Mouse (Mus musculus) heart, adult 11 months (tissue): ENCODE measurements at regions not wholly inside any gene's neighbourhood (a gene's known extent, or its start where the extent isn't known, plus 50 kb on each side); places are given as distances from the start of the nearest gene placed in this dataset.

Experiments used
- DNase-seq: peaks from one replicate; pipeline ENCODE4 v3.0.0; 2022

DNA sequence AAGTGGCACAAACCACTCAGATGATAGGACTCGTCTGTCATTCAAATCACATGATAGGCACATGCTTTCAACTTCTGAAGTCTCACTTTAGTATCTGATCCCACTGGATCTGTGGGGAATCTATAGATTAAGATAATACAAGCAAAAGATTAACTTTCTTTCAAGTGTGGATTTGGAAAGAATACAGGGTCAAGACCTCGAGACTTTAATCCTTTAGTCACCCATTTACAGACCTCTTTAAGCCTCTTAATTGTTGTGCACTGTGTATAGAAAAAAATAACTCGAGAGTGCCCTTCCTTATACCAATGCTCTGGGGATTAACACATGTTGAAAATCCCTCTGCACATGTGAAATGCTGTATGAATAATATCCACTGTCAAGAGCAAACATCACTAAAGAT, 306.7 kb upstream of the Pard3b start:
- DNase-seq = no peak

DNA sequence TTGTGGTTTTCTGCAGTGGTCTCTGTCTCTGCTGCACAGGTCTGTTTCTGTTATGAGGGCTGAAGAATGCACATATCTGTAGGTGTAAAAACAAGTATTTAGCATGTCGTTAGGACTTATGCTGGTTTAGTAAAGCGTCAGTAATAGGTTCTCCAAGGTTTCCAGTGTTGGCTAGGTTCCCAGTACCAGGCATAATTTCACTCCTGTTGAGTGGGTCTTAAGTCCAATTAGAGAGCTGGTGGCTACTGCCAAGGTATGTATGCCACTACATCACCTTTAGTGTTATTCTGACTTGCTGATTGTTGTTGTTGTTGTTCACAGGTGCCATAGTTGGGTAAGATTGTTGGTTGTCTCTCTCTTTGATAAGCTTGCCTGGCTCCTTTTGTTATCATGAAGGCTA, 302.3 kb upstream of the Pard3b start:
- DNase-seq = no peak

DNA sequence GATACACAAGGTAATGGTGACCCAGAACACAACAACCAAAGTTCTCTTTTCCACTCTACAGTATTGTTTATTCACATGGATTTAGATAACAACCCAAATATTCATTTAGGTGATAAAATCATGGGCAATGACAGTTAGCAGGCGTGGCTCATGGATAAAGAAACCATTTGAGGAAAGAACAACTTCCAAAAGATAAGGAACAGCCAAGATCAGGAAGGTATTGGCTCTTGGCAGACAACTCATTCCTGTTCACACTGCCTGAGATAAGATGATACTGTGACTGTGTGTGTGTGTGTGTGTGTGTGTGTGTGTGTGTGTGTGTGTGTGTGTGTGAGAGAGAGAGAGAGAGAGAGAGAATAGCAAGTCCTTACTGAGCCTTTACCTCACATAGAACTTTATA, 285.7 kb upstream of the Pard3b start:
- peak; percentile 88 for DNase-seq

DNA sequence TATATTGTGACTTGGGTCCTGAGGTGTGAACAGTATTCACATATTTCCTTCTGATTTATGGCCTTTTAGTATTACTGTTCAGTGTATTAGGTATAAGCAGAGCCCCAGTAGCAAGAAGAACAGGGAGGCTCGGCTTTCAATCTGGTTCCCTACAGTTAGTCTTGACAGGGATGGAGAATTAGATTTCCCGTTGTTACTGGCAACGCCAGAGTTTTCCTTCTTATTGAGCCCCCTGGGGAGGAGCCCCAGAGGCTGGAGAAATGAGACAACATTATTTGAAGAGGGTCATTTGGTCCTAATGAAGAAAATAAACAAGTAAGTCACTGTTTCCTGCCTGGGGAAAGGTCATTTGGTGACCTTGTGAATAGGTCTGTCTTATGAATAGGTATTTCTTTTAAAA, 285.1 kb upstream of the Pard3b start:
- DNase-seq = peak; percentile 91

DNA sequence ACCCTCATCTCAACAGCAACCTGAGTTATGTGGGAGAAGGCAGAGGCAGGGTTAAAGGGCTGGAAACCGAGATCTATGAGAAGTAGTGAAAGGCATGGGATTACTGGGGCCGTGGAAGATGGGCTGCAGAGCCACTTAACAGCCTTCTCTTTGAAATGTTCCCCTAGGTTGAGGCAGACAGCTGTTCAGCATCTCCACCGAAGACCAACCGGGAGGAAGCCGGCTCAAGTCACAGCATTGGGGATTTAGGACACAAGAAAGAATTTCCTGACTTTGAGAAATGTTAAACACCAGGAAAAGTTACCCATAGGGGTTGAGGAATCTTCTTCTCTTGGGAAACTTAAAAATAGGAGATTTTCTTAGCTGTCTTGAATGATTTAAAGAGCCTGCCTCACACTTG, 283.4 kb upstream of the Pard3b start:
- no peak for DNase-seq

DNA sequence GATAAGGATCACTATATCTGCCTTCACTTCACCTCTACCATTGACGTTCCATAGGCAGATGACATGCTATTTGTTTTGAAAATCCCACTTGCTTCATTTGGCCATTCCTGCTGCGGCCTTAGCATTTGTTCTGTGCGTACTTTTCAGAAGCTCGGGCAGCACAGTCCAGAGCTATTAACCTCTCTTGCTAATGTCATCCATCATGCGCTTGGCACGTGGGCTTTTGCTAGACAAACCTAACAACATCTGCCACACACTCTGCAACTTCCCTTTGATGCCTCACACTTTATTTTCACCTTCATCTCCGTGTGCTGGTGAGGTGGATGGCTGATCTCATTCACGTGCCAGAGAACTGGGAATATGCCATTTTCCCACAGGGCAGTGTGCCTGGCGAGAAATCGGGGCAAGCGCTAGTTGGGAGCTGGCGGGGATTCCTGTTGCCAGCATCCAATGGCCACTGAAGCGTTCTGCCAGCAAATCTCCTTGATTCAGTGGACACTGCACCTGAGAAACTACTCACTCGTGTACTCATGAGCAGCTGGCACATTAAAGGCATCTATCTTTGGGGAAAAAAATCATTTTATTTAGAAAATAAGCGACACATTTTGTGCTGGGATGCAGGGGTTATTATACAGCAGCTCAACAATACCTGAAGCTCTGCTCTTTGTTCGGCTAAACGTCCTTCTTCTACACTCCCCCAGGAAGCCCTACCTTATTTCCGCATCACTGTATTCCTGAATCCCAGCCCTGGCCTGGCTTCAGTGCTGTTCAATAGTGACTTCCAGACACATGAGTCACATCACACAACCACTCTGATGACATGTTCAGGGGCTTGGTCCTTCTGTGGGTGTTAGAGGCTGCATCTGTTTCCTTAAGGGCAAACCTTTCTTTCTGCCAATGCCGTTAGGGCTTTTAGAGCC, 279.4 kb upstream of the Pard3b start:
- DNase-seq = peak; percentile 62

DNA sequence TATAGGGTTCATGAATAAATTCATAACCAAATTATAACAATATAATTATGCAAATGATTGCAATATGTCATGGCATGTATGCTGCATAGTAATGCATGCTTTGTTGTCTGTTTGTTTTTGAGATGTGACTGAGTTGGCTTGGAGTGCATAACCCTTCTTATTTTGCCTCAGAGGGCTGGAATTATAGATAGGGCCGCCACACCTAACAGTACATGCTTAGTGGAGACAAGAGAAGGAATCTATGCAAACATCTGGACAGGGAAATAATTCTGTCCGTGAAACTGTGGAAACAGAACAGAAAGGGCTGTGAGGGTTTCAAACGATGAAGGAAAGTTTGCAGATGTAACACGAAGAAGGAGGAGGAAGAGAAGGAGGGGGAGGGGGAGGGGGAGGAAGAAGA, 266.0 kb upstream of the Pard3b start:
- peak; percentile 44 for DNase-seq

DNA sequence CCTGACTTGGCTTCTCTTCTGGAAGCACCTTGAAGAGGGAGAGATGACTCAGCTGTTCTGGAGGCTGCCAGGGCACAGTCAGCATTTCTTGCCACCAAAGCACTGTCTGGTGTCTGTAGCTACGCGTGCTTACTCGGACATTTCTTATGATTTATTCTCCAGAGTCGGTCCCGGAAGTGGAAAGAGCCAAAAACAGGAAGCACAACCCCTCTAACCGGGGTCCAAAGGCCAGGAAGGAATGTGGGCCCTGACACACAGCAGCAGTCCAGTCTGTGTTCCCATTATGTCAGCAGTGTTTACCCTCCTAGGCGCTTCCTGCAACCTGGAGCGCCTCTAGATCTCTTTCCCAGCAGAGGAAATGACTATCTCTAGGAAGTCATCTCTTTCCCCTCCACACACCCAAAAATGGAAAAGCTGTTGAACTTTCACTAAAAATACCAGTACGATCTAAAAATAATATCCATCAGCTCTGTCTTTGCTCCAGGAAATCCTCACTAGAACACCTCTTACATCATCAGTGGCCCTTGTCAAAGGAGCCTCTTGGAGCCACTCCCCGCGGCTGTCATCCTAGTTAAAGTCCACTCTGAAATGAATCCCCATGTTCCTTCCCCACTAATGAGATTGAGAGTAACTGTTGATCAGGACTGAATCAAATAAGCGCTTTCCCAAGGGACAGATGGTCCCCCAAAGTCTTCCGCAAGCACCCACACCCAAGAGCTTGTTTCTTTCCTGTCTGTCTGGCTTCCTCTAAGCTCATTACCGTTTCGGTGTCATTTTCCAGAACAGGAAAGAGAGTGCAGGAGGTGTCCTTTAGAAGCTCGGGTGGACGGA, 264.7 kb upstream of the Pard3b start:
- peak; percentile 99 for DNase-seq

DNA sequence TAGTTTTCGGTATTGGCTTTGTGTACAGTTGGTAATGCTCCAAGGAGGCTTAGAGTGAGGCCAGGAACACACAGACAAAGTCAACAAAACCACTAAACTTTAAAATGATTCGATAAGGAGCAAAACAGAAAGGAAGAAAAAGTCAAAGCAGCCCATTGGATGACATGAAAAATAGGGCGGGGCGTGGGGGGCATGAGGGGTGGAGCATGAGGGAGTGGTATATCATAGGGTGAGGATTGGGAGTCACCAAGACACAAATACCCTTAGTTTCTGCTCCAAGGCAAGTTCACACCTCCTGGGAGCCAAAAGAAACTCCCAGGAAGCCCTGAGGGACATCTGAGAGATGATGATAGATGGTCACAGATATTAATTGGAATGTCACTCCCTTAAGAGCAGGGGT, 262.2 kb upstream of the Pard3b start:
- DNase-seq = peak; percentile 93

DNA sequence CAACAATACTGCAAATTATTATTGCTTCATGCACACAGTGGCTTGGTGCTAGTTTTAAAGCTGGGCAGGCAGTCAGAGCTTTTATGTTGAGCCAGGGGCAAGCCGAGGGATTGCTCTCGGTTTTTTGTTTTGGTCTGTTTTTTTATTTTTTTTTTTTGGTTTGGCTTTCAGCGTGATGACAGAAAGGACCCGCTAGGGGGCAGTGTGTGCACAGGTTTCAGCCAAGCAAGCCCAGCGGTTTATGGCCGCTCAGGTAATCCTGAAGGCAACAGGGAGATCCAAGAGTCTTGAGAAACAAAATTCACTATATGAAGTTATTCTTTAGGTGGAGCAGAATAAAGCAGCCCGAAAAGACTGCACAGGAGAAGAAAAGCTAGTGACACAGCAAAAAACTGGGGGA, 261.6 kb upstream of the Pard3b start:
- peak; percentile 88 for DNase-seq

DNA sequence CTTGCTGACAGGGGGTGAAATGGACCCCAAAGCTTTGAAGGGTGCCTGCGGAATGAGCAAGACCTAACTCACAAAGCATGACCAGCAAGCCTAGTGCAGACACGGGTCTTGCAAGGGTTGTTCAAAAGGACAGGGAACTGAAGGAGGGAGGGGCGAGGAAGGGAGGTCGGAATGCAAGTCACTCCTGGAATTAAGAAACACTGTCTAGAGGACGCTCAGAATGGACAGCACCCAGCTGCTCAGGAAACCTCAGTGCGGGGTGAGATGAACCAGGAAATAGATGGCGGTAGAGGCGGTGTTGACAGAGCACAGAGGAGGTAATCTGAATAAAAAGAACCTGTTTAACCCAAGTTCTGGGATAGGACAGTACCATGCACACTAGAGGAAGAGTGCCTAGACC, 260.4 kb upstream of the Pard3b start:
- DNase-seq = peak; percentile 83

DNA sequence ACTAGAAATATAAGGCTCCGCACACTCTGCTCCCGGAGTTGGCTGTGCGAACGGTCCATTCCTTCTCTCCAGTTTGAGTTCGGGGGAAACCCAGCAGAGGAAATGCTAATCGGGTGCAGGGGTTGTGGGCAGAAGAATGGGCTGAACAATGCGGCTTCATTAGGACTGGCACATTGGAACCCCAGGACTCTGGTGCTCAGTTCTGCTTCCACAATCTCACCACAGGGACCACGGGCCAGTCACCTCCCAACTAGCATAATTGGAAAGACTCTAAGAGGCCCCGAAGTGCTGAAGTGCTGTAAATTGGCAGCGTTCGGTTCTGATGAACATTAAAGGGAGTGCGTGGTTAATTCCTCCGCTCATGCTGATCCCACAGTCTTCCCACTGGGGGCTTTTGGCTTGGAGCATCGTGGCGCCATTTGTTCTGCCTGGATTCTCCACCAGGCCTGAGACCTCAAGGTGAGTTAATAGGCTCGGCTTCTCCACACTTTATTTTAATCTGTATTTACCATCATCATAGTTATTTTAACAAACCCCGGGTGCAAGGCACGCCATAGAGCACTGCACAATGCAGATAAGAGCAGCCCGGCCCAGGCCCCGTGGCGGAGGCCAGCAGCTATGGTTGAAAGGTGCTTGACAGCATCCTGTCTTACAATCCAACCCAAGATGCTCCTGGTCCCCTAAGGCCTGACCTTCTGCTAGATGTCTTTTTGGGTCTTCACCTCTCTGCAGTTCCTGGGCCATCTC, 258.7 kb upstream of the Pard3b start:
- DNase-seq = peak; percentile 82

DNA sequence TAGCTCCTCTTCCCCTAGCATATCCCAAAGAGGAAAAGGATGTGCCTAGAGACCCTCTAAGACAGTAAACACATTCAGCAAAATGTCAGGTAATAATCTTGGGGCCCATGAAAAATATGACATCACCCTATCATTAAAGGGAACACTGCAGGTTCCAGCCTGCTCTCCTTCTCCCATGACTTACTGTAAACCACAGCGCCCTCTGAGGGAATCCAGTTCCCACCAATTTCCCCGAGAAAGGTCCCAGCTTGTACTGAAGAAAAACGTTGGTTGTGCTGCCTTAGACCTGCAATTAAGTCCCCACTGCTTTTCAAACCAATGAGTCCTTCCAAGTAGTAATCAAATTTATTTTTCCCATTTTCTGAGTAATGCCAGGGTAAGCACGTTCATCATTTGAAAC, 251.0 kb upstream of the Pard3b start:
- DNase-seq = no peak

DNA sequence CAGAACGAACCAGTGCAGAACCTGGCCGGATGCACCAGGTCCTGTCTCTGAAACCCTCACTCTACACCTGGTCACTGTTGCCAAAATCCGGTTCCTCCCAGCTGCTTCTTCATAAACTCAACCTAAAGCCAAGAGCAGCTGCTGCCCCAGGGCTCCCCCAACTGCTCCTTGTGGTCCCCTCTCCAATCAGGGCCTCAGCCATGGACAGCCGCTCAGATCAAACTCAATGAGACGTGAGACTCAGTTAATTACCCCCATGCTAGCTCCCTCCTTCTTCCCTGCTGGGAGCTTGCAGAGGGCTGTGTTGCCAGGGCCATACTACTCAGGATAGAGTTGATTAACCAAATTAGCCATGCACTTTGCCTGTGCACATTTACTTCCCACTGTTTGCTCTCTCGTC, 240.8 kb upstream of the Pard3b start:
- DNase-seq = no peak

DNA sequence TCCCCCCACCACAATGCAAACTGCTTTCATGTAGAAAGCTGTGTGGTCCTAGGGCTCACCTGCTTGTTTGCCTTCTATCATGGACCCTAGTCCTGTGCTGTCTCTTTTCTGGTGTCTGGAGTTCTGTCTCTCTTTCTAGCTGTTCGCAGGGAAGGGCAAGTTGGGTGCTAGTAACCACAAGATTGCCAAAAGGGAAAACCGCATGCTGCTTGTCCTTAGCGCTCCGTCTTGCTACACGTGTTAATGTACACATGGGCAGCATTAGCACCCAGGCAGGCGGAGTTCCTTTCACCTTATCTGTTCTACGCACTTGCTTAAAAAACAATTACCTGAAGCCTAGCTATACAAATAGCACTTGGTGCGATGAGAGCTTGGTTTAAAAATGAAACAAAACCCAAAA, 236.3 kb upstream of the Pard3b start:
- peak; percentile 88 for DNase-seq

DNA sequence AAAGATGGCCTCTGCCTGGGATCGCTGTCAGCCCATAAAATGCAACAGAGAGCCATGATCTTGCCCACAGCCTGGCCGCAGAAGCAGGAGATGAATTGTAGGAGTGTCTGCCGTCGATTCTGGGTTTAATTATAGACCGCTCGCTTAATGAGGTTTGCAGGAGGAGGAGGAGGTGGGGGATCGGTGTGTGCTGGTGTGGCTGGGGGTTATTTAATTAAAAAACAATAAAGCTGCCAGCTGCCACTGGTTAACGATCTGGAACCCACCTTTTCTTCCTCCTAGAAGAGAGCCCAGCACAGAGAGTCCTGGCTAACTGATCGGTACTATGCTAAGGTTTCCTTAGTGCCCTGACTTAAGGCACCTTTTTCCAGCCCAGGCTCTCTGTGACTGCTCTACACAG, 231.4 kb upstream of the Pard3b start:
- DNase-seq = no peak

DNA sequence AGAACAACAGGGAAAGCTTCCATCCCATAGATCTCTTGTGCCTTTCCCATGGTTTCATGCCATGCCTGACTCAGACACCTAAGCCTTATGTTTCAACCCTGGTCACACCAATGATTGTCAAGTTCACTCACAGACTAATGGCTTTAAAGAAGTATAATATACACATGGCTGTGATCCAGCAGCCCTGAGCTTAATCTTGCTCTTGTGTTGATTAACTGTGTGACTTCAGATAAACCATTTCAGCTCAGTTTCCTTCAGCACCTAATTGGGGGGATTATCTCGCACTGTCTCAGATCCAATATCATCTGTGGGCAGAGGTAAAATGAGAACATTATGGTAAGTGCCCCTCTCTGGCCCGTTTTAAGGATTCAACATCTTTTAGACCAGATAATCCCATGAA, 223.9 kb upstream of the Pard3b start:
- DNase-seq = no peak

DNA sequence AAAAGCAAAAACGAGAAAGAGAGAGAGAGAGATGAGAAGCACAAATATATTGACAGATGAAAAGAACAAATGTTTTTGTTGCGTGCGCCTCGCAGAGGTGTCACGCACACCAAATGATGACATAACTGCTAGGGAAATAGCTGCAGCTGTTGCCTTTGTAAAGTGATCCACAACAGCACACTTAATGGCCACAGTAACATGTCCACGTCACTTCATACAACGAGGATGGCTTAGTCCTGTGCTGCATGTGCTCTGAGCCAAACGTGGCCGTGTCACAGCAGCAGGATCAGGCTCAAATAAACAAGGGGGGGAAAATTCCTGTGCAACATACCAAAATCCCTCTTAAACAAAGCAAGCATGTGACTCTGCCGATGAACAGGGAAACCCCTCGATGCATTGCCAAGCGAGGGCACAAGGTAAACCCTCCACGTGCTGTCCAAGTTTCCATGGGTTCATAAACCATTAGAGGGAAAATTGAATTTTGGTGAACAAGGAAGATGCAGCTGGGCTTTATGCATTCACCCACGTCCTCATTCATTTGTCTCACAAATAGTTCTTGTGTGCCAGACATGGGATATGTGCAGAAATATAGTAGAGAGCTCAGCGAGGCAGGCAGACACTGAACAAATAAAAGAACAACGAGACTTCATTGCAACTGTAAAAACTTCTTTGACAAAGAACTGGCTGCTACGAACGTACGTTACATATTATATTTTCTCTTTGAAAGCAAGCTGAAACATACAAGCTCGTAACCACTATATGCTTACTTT, 223.0 kb upstream of the Pard3b start:
- no peak for DNase-seq

DNA sequence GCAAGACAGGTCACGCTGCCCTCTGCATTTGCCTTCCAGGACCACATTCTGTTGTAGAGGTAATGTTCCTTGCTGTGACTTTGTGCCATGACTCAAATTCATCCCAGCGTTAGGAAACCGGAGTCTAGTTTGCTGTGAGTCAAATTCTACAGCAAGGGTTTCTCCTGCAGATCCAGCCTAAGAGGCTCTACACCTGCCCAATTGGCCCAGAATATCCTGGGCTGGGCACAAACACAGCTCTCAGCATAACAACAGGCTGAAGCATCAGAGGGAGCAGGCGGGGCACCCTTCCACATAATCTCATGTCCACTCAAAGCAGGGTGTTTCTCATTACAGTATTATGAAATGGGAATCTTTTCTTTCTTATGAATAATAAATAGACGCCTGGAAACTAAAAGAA, 220.2 kb upstream of the Pard3b start:
- DNase-seq = no peak

DNA sequence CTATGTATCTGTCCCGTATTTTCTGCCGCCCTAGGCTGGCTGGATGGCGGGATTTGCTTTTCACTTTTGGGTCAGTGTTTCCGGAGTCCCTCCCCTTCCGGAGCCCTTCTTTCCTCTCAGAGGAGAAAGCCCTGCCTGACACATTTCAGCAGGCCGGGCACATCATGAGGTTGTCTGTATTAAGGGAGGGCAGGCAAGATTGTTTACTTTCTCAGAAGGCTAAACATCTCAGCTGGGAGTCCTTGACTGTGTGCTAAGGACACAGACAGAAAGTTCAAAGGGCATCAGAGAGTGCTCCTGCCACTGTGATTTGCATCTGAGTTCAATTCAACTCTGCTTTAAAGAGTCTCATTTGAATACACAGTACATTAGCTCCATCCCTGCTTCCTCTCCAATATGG, 218.8 kb upstream of the Pard3b start:
- DNase-seq = no peak

DNA sequence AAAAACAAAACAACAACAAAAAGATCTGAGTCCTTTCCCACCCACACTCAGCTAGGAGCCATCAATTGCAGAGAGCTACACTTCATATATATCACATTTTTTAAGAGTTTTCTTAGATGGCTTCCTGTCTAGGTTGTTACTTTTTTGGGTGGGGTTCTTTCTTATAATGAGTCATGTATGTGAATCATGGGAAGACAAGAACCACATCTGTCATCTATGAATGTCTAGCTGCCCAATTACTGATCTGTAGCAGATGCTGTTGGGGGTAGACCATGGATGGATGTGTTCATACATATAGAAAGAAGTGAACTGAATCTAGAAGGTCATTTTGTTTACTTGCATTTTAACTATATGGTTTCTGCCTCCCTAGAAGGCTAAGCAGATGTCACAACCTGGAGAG, 215.4 kb upstream of the Pard3b start:
- no peak for DNase-seq

DNA sequence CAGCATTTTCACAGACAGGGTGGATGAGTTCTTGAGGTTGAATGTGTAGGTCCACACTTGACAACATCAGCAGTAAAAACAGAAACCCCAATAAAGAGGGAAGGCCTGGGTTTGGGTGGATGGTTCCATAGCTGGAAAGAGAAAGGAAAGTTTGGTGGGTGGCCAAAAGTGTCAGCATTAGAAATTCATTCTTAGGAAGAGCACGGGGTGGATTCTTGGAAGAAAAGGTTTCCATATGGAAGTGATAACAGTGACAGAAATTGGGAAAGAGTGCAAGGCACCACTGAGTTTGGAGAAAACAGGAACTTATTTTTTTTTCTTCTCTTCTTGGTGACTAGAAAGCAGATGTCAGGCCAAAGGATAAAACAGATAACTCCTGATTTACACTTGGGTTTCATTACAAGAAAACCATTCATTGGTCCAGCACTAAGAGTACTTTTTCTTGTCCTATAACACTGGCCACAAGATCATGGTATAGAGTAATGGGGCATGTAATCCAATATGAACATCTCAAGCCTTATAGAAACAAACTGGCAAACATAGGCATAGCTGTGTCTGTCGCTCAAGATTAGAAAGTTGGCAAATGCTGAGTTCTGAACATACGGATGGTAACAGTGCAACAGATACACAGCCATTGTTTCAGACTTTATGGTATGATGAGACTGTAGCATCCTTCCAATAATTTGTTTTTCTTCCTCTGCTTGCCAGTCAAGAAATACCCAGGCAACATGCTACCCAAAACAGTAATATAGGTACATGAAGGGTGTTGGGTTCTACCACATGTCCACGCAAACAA, 209.7 kb upstream of the Pard3b start:
- no peak for DNase-seq
